Mouse (Mus musculus) kidney, adult 8-10 months (tissue): ENCODE measurements at regions not wholly inside any gene's neighbourhood (a gene's known extent, or its start where the extent isn't known, plus 50 kb on each side); places are given as distances from the start of the nearest gene placed in this dataset.

ENCODE experiments used
- DNase-seq, 2 experiments: peaks; one replicate each; pipeline ENCODE4 v3.0.0; 2022

GRCm38 (mm10) chr6:135632671-135633070 is 270.3 kb downstream of the Emp1 start:
- no peak for DNase-seq

GRCm38 (mm10) chr6:135636648-135637047 is 274.3 kb downstream of the Emp1 start:
- DNase-seq: no peak

GRCm38 (mm10) chr6:135642711-135643110 is 280.4 kb downstream of the Emp1 start:
- no peak for DNase-seq

GRCm38 (mm10) chr6:135646177-135646576 is 283.8 kb downstream of the Emp1 start:
- peak in 1 of 2 experiments; percentile 43 for DNase-seq

- no peak for DNase-seq
Measured at GRCm38 (mm10) chr6:135653002-135653401, 290.7 kb downstream of the Emp1 start.

- DNase-seq: no peak
Measured at GRCm38 (mm10) chr6:135662386-135662785, 300.0 kb downstream of the Emp1 start.

- DNase-seq: no peak
Measured at GRCm38 (mm10) chr6:135662801-135663537, 300.6 kb downstream of the Emp1 start.
